Mouse (Mus musculus) liver, embryonic 14.5 days (tissue): ENCODE data around the gene Syne2.

Source experiments
- CTCF ChIP-seq: IDR thresholded peaks from 2 replicates; pipeline ENCODE4 v1.5.1; 2016; ENCODE audit warnings: antibody characterized with exemption, low read depth, control low read depth
- EP300 ChIP-seq: IDR thresholded peaks from 2 replicates; pipeline ENCODE4 v1.6.1; 2016; ENCODE audit warnings: antibody characterized with exemption, low read depth

- no peak for TF ChIP-seq CTCF
- TF ChIP-seq EP300, result no peak
Measured at GRCm38 (mm10) chr12:75844311-75844710, 26.4 kb downstream of the Syne2 start.
